In genomic region chr7:101636056-101636455, GRCm38 (mm10) we compare ENCODE assay signal across 35 mouse cellular contexts. TPM values are rescaled to one million over a fixed set of nuclear protein-coding genes. Genes with fewer than 3 reads are reported as not detected.
A peak's percentile ranks its signal among the peaks of the same experiment; 100 is the strongest.
DNase-seq lines count a peak whose midpoint lies in the region; TF ChIP-seq lines count a peak whose summit lies in the region.
"Had no signal": no experiment of that assay in that cellular context is flagged by ENCODE, and none has a peak within 500 bp of the region (broad histone marks: within the 10 kb centered on the region; RNA-seq: fewer than 3 reads in every experiment).

No protein-coding gene starts in this region.

- no peak overlapping the region for H3K4me3 ChIP-seq in thymus, adult 2 months (ENCODE audit: control insufficient read depth, insufficient read depth, low read length)
- H3K4me3 ChIP-seq: erythroblast, embryonic 14.5 days; forebrain, embryonic 12.5 days; heart, embryonic 13.5 days; hindbrain, embryonic 10.5 days; hindbrain, embryonic 15.5 days; intestine, embryonic 15.5 days; midbrain, embryonic 10.5 days; midbrain, embryonic 15.5 days; neural tube, embryonic 13.5 days had no signal

- DNase-seq in thymus, adult 2 months, result peak; percentile 11
- no peak for DNase-seq in thymus, adult 18-20 months
- DNase-seq in CD4-positive, CD25-positive, alpha-beta regulatory T cell, adult 2 months (ENCODE audit: low read depth, low spot score), result peak; percentile 37
- DNase-seq in induced T-regulatory cell, adult 2 months (ENCODE audit: low read depth), result peak; percentile 55
- DNase-seq in thymus, postnatal 25 days, result peak; percentile 38
- DNase-seq in cerebellum, adult 18-20 months, result no peak
- DNase-seq in lung, postnatal 14 days, result no peak
- DNase-seq: adrenal gland, postnatal 25 days; B cell, adult 2 months; cerebellum, adult 11-12 months; cerebellum, postnatal 10 days; gastrocnemius, postnatal 25 days; heart, adult 18-20 months; heart, postnatal 14 days; kidney, adult 2 months; layer of hippocampus, postnatal 36 days; liver; lung, adult 2 months; lung, postnatal 10 days; right cerebral cortex, postnatal 4 days had no signal

- TF ChIP-seq CTCF in thymus, adult 2 months (IDR thresholded peaks at IDR 0.05; ENCODE audit: borderline replicate concordance, control insufficient read depth, extremely low read depth, insufficient read depth, low read length, poor library complexity), result no peak

- no peaks in the 10 kb centered on the region for H3K27me3 ChIP-seq in thymus, adult 2 months (ENCODE audit: control insufficient read depth, insufficient read depth, low read length)
- H3K27me3 ChIP-seq: forebrain, embryonic 12.5 days; hindbrain, embryonic 15.5 days; intestine, embryonic 15.5 days; midbrain, embryonic 15.5 days; neural tube, embryonic 13.5 days had no signal

- peaks cover 28% of the 10 kb centered on the region for H3K4me1 ChIP-seq in thymus, adult 2 months (replicated peaks; ENCODE audit: control insufficient read depth, insufficient read depth, low read length)
- H3K4me1 ChIP-seq: forebrain, embryonic 12.5 days; heart, embryonic 13.5 days; hindbrain, embryonic 10.5 days; hindbrain, embryonic 15.5 days; intestine, embryonic 15.5 days; midbrain, embryonic 10.5 days; midbrain, embryonic 15.5 days; neural tube, embryonic 13.5 days had no signal

- H3K36me3 ChIP-seq in thymus, adult 2 months (ENCODE audit: control insufficient read depth, insufficient read depth, low read length), result no peaks in the 10 kb centered on the region
- H3K36me3 ChIP-seq: forebrain, embryonic 12.5 days; heart, embryonic 13.5 days; hindbrain, embryonic 10.5 days; hindbrain, embryonic 15.5 days; intestine, embryonic 15.5 days; midbrain, embryonic 10.5 days; midbrain, embryonic 15.5 days; neural tube, embryonic 13.5 days had no signal

- peak overlapping the region; percentile 84 for H3K27ac ChIP-seq in thymus, adult 2 months (ENCODE audit: control insufficient read depth, insufficient read depth, low read length)
- H3K27ac ChIP-seq: forebrain, embryonic 12.5 days; heart, embryonic 13.5 days; hindbrain, embryonic 10.5 days; hindbrain, embryonic 15.5 days; intestine, embryonic 15.5 days; kidney, postnatal 0 days; liver, embryonic 14.5 days; midbrain, embryonic 10.5 days; midbrain, embryonic 15.5 days; neural tube, embryonic 13.5 days had no signal

- no peak for TF ChIP-seq POLR2A in thymus, adult 2 months (IDR thresholded peaks at IDR 0.05; ENCODE audit: control insufficient read depth, extremely low read depth, insufficient read depth, low read length, poor library complexity)

- 34% methylated on average over 2 of the region's 2 CpGs for WGBS in thymus, adult 2 months

RNA-seq across cellular contexts. Expression of gene Clpb, which starts 27.4 kb away (rescaled TPM):
- polyA plus RNA-seq in thymus, adult 2 months (2012; rRNA removed), result 16.8 and 25.8 TPM in 2 replicates

RNA-seq across cellular contexts. Expression of gene Art2b, which starts 50.7 kb away (rescaled TPM):
- polyA plus RNA-seq in thymus, adult 2 months (2012; rRNA removed), result 4.5 and 5.4 TPM in 2 replicates
- polyA plus RNA-seq: embryonic facial prominence, embryonic 14.5 days; erythroblast, embryonic 14.5 days; forebrain, embryonic 12.5 days; heart, embryonic 13.5 days; hindbrain, embryonic 10.5 days; hindbrain, embryonic 15.5 days; kidney, postnatal 0 days; limb, embryonic 11.5 days; midbrain, embryonic 10.5 days; midbrain, embryonic 15.5 days; neural tube, embryonic 13.5 days; Patski; stomach, embryonic 14.5 days had no signal

Comparison
In these comparisons a context has a peak if more than half of its experiments do, and no peak if none do; other contexts are left out.
1. DNase-seq: peak in thymus, adult 2 months (single experiment), CD4-positive, CD25-positive, alpha-beta regulatory T cell, adult 2 months (single experiment), induced T-regulatory cell, adult 2 months (single experiment) and thymus, postnatal 25 days (single experiment); none in thymus, adult 18-20 months (0 of 2), cerebellum, adult 18-20 months (0 of 2) and lung, postnatal 14 days (single experiment).